ENCODE assay signal across 10 mouse cellular contexts in genomic region chr14:34565711-34566110, GRCm38 (mm10). TPM values are rescaled to one million over a fixed set of nuclear protein-coding genes. Genes with fewer than 3 reads are reported as not detected.
A peak's percentile ranks its signal among the peaks of the same experiment; 100 is the strongest.
DNase-seq lines count a peak whose midpoint lies in the region; ATAC-seq and TF ChIP-seq lines count a peak whose summit lies in the region.
"Had no signal": no experiment of that assay in that cellular context is flagged by ENCODE, and none has a peak within 500 bp of the region (broad histone marks: within the 10 kb centered on the region; RNA-seq: fewer than 3 reads in every experiment).

No protein-coding gene starts in this region.

- H3K4me1 ChIP-seq in intestine, postnatal 0 days (replicated peaks; ENCODE audit: control insufficient read depth, insufficient read depth, low read length): no peaks in the 10 kb centered on the region
- H3K4me1 ChIP-seq in liver, embryonic 11.5 days (replicated peaks; ENCODE audit: control insufficient read depth, insufficient read depth, low read length): no peaks in the 10 kb centered on the region
- H3K4me1 ChIP-seq in neural tube, embryonic 15.5 days: peaks cover 10% of the 10 kb centered on the region

- H3K27ac ChIP-seq in intestine, postnatal 0 days (ENCODE audit: low read depth, low read length): peak overlapping the region; percentile 50; the same call in 1 of the 2 replicates
- H3K27ac ChIP-seq in liver, embryonic 11.5 days (ENCODE audit: low read depth, low read length): no peak overlapping the region
- H3K27ac ChIP-seq in neural tube, embryonic 15.5 days (replicated peaks): no peak overlapping the region

- no peak overlapping the region for H3K9ac ChIP-seq in intestine, postnatal 0 days (ENCODE audit: low read depth, low read length)
- no peak overlapping the region for H3K9ac ChIP-seq in liver, embryonic 11.5 days (ENCODE audit: low read depth, low read length)
- H3K9ac ChIP-seq in neural tube, embryonic 15.5 days (replicated peaks): no peak overlapping the region

- ATAC-seq in intestine, postnatal 0 days: no peak
- ATAC-seq in inflammation-experienced regulatory T-cells, adult 6 months: no peak
- no peak for ATAC-seq in liver, embryonic 11.5 days (replicated peaks; ENCODE audit: low FRiP score)
- no peak for ATAC-seq in neural tube, embryonic 15.5 days (ENCODE audit: low FRiP score)

- no peak overlapping the region for H3K4me3 ChIP-seq in intestine, postnatal 0 days (ENCODE audit: low read depth, low read length)
- no peak overlapping the region for H3K4me3 ChIP-seq in liver, embryonic 11.5 days (ENCODE audit: low read depth, low read length)
- no peak overlapping the region for H3K4me3 ChIP-seq in neural tube, embryonic 15.5 days (replicated peaks)

- peak; percentile 40 for DNase-seq in cerebellum, adult 9-11 months
- DNase-seq in cerebellum, adult 11 months: no peak
- DNase-seq in thymus, postnatal 0 days (ENCODE audit: low spot score): peak; percentile 21
- no peak for DNase-seq in thymus, postnatal 10 days (ENCODE audit: low spot score in 2 of 2)
- no peak for DNase-seq in liver, embryonic 11.5 days (ENCODE audit: low spot score)

- no peak for TF ChIP-seq CTCF in intestine, postnatal 0 days (IDR thresholded peaks at IDR 0.05; ENCODE audit: low read depth)

- no peak overlapping the region for H3K4me2 ChIP-seq in intestine, postnatal 0 days (replicated peaks; ENCODE audit: low read depth)
- H3K4me2 ChIP-seq in liver, embryonic 11.5 days: no peak overlapping the region
- no peak overlapping the region for H3K4me2 ChIP-seq in neural tube, embryonic 15.5 days

- no peaks in the 10 kb centered on the region for H3K36me3 ChIP-seq in intestine, postnatal 0 days (ENCODE audit: control insufficient read depth, insufficient read depth)
- H3K36me3 ChIP-seq in liver, embryonic 11.5 days (ENCODE audit: control insufficient read depth, insufficient read depth, low read length): no peaks in the 10 kb centered on the region
- H3K36me3 ChIP-seq in neural tube, embryonic 15.5 days: no peaks in the 10 kb centered on the region

- no peaks in the 10 kb centered on the region for H3K27me3 ChIP-seq in intestine, postnatal 0 days (replicated peaks; ENCODE audit: control insufficient read depth, insufficient read depth, low read length)
- H3K27me3 ChIP-seq in liver, embryonic 11.5 days (replicated peaks; ENCODE audit: control insufficient read depth, insufficient read depth, low read length): peaks cover 6% of the 10 kb centered on the region
- no peaks in the 10 kb centered on the region for H3K27me3 ChIP-seq in neural tube, embryonic 15.5 days (replicated peaks)

- no peaks in the 10 kb centered on the region for H3K9me3 ChIP-seq in intestine, postnatal 0 days (ENCODE audit: control insufficient read depth)
- H3K9me3 ChIP-seq in liver, embryonic 11.5 days (ENCODE audit: control insufficient read depth, low read length): no peaks in the 10 kb centered on the region
- no peaks in the 10 kb centered on the region for H3K9me3 ChIP-seq in neural tube, embryonic 15.5 days (replicated peaks)

- WGBS in intestine, postnatal 0 days: 57% methylated on average over 17 of the region's 17 CpGs
- WGBS in liver, embryonic 11.5 days: 60% methylated on average over 17 of the region's 17 CpGs
- 78% methylated on average over 17 of the region's 17 CpGs for WGBS in neural tube, embryonic 15.5 days

RNA-seq across cellular contexts. Expression of gene Ldb3, which starts 22.8 kb away (rescaled TPM):
- polyA plus RNA-seq in thymus, postnatal 0 days (2015; fragmentation: Nextera tagmentation; extraction: Ambion mirVana): 0.29 and 0.39 TPM in 2 replicates
- polyA plus RNA-seq in intestine, postnatal 0 days (2015; fragmentation: Nextera tagmentation; extraction: Ambion mirVana): 15.2 and 16.2 TPM in 2 replicates
- polyA plus RNA-seq in inflammation-experienced regulatory T-cells, adult 6 months (2017; shearing (Covaris generic)): not detected
- polyA plus RNA-seq in liver, embryonic 11.5 days (2014; fragmentation: Nextera tagmentation; extraction: Ambion mirVana): 0.38 and 2.7 TPM in 2 replicates
- 3.5 and 4.9 TPM in 2 replicates for polyA plus RNA-seq in neural tube, embryonic 15.5 days (2015; fragmentation: Nextera tagmentation; extraction: Ambion mirVana)

RNA-seq across cellular contexts. Expression of gene Opn4, which starts 34.2 kb away (rescaled TPM):
- not detected in 2 replicates for polyA plus RNA-seq in thymus, postnatal 0 days (2015; fragmentation: Nextera tagmentation; extraction: Ambion mirVana)
- 0.26 and 0.69 TPM in 2 replicates for polyA plus RNA-seq in intestine, postnatal 0 days (2015; fragmentation: Nextera tagmentation; extraction: Ambion mirVana)
- not detected for polyA plus RNA-seq in inflammation-experienced regulatory T-cells, adult 6 months (2017; shearing (Covaris generic))
- not detected in 2 replicates for polyA plus RNA-seq in liver, embryonic 11.5 days (2014; fragmentation: Nextera tagmentation; extraction: Ambion mirVana)
- polyA plus RNA-seq in neural tube, embryonic 15.5 days (2015; fragmentation: Nextera tagmentation; extraction: Ambion mirVana): 0.28 TPM in 1 of 2 replicates, not detected in the other
- polyA plus RNA-seq: spleen, adult 2 months had no signal

RNA-seq across cellular contexts. Expression of gene 9230112D13Rik, which starts 43.1 kb away (rescaled TPM):
- polyA plus RNA-seq in thymus, postnatal 0 days (2015; fragmentation: Nextera tagmentation; extraction: Ambion mirVana): not detected in 2 replicates
- polyA plus RNA-seq in intestine, postnatal 0 days (2015; fragmentation: Nextera tagmentation; extraction: Ambion mirVana): not detected in 2 replicates
- not detected for polyA plus RNA-seq in inflammation-experienced regulatory T-cells, adult 6 months (2017; shearing (Covaris generic))
- polyA plus RNA-seq in liver, embryonic 11.5 days (2014; fragmentation: Nextera tagmentation; extraction: Ambion mirVana): not detected in 2 replicates
- polyA plus RNA-seq in neural tube, embryonic 15.5 days (2015; fragmentation: Nextera tagmentation; extraction: Ambion mirVana): not detected in 2 replicates
- polyA plus RNA-seq: liver, embryonic 16.5 days; spleen, adult 2 months had no signal

Comparison
In these comparisons a context has a peak if more than half of its experiments do, and no peak if none do; other contexts are left out.
1. DNase-seq: peak in cerebellum, adult 9-11 months (single experiment) and thymus, postnatal 0 days (single experiment); none in cerebellum, adult 11 months (single experiment), thymus, postnatal 10 days (0 of 2) and liver, embryonic 11.5 days (single experiment).